Mouse (Mus musculus) ES-E14 (cell line): ENCODE measurements around the gene Fzr1.

Experiments
- ZC3H11A ChIP-seq: IDR thresholded peaks from 2 replicates; pipeline ENCODE4 v1.6.1; 2012; ENCODE audit warnings: low read depth, mild to moderate bottlenecking, inconsistent platforms, low read length, borderline replicate concordance
- ZNF384 ChIP-seq: IDR thresholded peaks from 2 replicates; pipeline ENCODE4 v1.6.1; 2012; ENCODE audit warnings: low read depth, low read length, inconsistent platforms

- TF ChIP-seq ZNF384 (no peak), ZC3H11A (no peak)
Measured at GRCm38 (mm10) chr10:81418216-81419070, 40.1 kb upstream of the Fzr1 start.
